Mouse (Mus musculus): ENCODE data around the gene Ppig. TPM values are rescaled to one million over a fixed set of nuclear protein-coding genes. Genes with fewer than 3 reads are reported as not detected.

Gene Ppig
- total RNA-seq, 2 experiments from 2014 or later: 72.8 to 94.4 TPM

GRCm38 (mm10) chr2:69723519-69723825, 1.1 kb downstream of the Ppig start:
- ATAC-seq (replicated peaks; ENCODE audit: low FRiP score, low TSS enrichment, poor library complexity, severe bottlenecking): peak; percentile 38

DNA sequence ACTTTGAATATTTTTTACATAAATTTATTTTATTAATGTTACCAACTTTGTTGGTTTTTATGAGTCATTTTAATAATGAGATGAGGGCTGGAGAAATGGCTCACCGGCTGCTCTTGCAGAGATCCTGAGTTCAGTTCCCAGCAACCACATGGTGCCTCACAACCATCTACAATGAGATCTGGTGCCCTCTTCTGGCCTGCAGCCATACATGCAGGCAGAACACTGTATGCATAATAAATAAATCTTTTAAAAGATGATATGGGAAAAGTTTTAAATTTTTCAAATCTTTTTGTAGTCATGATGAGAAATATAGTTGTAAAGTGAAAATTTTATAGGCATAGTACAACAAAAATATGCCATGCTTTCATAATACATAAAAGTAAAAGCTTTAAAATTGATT, 22.7 kb downstream of the Ppig start:
- ATAC-seq (replicated peaks; ENCODE audit: low FRiP score, low TSS enrichment, poor library complexity, severe bottlenecking): no peak

- ATAC-seq (replicated peaks; ENCODE audit: low FRiP score, low TSS enrichment, poor library complexity, severe bottlenecking): no peak
These were observed 38.6 kb downstream of the Ppig start for GRCm38 (mm10) chr2:69760980-69761379.

DNA sequence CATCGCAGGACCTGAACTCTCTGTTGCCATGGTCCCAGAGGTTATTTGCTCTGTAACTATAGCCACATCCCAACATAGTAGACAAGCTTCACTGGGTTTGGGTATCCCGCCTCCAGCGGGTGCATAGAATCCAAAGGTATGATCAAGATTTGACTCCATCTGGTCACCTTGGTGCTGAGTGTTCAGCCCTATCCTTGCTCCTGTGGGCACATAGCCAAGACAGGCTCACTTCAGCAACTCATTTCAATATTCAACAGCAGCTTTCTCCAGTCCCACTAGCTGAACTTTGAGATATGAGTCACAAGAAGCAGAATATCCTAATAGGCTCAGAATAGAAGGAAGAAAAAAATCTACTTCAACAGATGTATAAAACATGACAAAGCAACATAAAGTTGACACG, 41.0 kb downstream of the Ppig start:
- no peak for ATAC-seq (replicated peaks; ENCODE audit: low FRiP score, low TSS enrichment, poor library complexity, severe bottlenecking)

- no peak for ATAC-seq (replicated peaks; ENCODE audit: low FRiP score, low TSS enrichment, poor library complexity, severe bottlenecking)
These were observed 42.4 kb downstream of the Ppig start for GRCm38 (mm10) chr2:69764716-69765115.

GRCm38 (mm10) chr2:69773331-69773730, 51.0 kb downstream of the Ppig start:
- ATAC-seq (replicated peaks; ENCODE audit: low FRiP score, low TSS enrichment, poor library complexity, severe bottlenecking): no peak

- peak; percentile 91 for ATAC-seq (replicated peaks; ENCODE audit: low FRiP score, low TSS enrichment, poor library complexity, severe bottlenecking)
These were observed 55.9 kb downstream of the Ppig start for GRCm38 (mm10) chr2:69777985-69778835.

DNA sequence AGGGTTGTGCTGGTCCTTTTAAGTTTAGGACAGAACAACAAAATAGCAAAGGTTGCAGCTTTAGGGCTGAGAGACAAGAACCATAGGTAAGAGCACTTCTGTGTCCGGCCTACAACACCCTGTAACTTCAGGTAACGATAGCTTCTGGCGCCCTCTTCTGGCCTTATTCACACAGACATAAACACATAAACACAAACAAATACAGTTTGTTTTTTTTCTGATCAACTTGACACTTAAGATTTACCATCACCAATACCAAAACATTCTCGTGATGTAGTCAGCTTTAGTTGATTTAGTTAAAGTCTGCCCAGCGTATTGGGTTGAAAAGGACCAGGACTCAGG, 56.5 kb downstream of the Ppig start:
- peak; percentile 83 for ATAC-seq (replicated peaks; ENCODE audit: low FRiP score, low TSS enrichment, poor library complexity, severe bottlenecking)

- no peak for ATAC-seq (replicated peaks; ENCODE audit: low FRiP score, low TSS enrichment, poor library complexity, severe bottlenecking)
These were observed 66.6 kb downstream of the Ppig start for GRCm38 (mm10) chr2:69788974-69789373.

- peak; percentile 92 for ATAC-seq (replicated peaks; ENCODE audit: low FRiP score, low TSS enrichment, poor library complexity, severe bottlenecking)
These were observed 67.2 kb downstream of the Ppig start, which contains the start of the genes Ccdc173 and Phospho2 for GRCm38 (mm10) chr2:69789429-69790069. Ccdc173 (minus strand) TSS chr2:69789575. Phospho2 (plus strand) TSS chr2:69789623.

- peak; percentile 87 for ATAC-seq (replicated peaks; ENCODE audit: low FRiP score, low TSS enrichment, poor library complexity, severe bottlenecking)
These were observed 67.9 kb downstream of the Ppig start for GRCm38 (mm10) chr2:69790285-69790684.

GRCm38 (mm10) chr2:69790722-69791121, 68.4 kb downstream of the Ppig start:
- ATAC-seq (replicated peaks; ENCODE audit: low FRiP score, low TSS enrichment, poor library complexity, severe bottlenecking): no peak

GRCm38 (mm10) chr2:69802911-69803312, 80.6 kb downstream of the Ppig start:
- ATAC-seq (replicated peaks; ENCODE audit: low FRiP score, low TSS enrichment, poor library complexity, severe bottlenecking): peak; percentile 94

Other genes starting within 250 kb of the Ppig start
- not detected in 2 replicates for gene Lrp2, start 136.5 kb upstream of the Ppig start, total RNA-seq (2014; fragmentation: Nextera tagmentation)
- gene Lrp2, start 136.5 kb upstream of the Ppig start, total RNA-seq (2017): not detected in 2 replicates
- gene Bbs5, start 75.4 kb upstream of the Ppig start, total RNA-seq (2014; fragmentation: Nextera tagmentation): 1.4 and 4.1 TPM in 2 replicates
- gene Bbs5, start 75.4 kb upstream of the Ppig start, total RNA-seq (2017): 1.6 and 8.2 TPM in 2 replicates
- not detected in 2 replicates for gene Klhl41, start 52.4 kb upstream of the Ppig start, total RNA-seq (2014; fragmentation: Nextera tagmentation)
- gene Klhl41, start 52.4 kb upstream of the Ppig start, total RNA-seq (2017): not detected in 2 replicates
- 21.4 and 25.6 TPM in 2 replicates for gene Fastkd1, start 9.0 kb upstream of the Ppig start, total RNA-seq (2014; fragmentation: Nextera tagmentation)
- gene Fastkd1, start 9.0 kb upstream of the Ppig start, total RNA-seq (2017): 12.6 and 18.4 TPM in 2 replicates
- 0.89 and 3.2 TPM in 2 replicates for gene Ccdc173, start 67.0 kb downstream of the Ppig start, total RNA-seq (2014; fragmentation: Nextera tagmentation)
- gene Ccdc173, start 67.0 kb downstream of the Ppig start, total RNA-seq (2017): 1.0 and 1.1 TPM in 2 replicates
- 21.3 and 26.7 TPM in 2 replicates for gene Phospho2, start 67.1 kb downstream of the Ppig start, total RNA-seq (2014; fragmentation: Nextera tagmentation)
- gene Phospho2, start 67.1 kb downstream of the Ppig start, total RNA-seq (2017): 28.5 and 31.2 TPM in 2 replicates
- gene Klhl23, start 99.4 kb downstream of the Ppig start, total RNA-seq (2014; fragmentation: Nextera tagmentation): 25.4 and 31.5 TPM in 2 replicates
- gene Klhl23, start 99.4 kb downstream of the Ppig start, total RNA-seq (2017): 35.8 and 41.7 TPM in 2 replicates
- 248 and 394 TPM in 2 replicates for gene Ssb, start 139.0 kb downstream of the Ppig start, total RNA-seq (2014; fragmentation: Nextera tagmentation)
- gene Ssb, start 139.0 kb downstream of the Ppig start, total RNA-seq (2017): 771 and 927 TPM in 2 replicates
- gene Mettl5, start 163.1 kb downstream of the Ppig start, total RNA-seq (2014; fragmentation: Nextera tagmentation): 27.3 and 60.1 TPM in 2 replicates
- gene Mettl5, start 163.1 kb downstream of the Ppig start, total RNA-seq (2017): 43.5 and 86.1 TPM in 2 replicates
- 31.5 and 37.1 TPM in 2 replicates for gene Ubr3, start 174.7 kb downstream of the Ppig start, total RNA-seq (2014; fragmentation: Nextera tagmentation)
- 39.3 and 67.1 TPM in 2 replicates for gene Ubr3, start 174.7 kb downstream of the Ppig start, total RNA-seq (2017)

Measured in megakaryocyte-erythroid progenitor cell, adult 5-6 weeks (primary cell).